Mouse (Mus musculus) midbrain, postnatal 0 days (tissue): ENCODE results near the gene Taar6. TPM values are rescaled to one million over a fixed set of nuclear protein-coding genes. Genes with fewer than 3 reads are reported as not detected.

Experiments
- ATAC-seq: fragments of 200-750 bp; cut with Nextera tagmentation; 2 replicates; pipeline ENCODE4 v1.8.0; 2017; ENCODE audit warnings: moderate number of reproducible peaks, mild to moderate bottlenecking, moderate TSS enrichment, moderate library complexity; ENCODE audit not compliant: low FRiP score
- DNase-seq: peaks from one replicate; pipeline ENCODE4 v3.0.0-alpha.2; 2015; ENCODE audit warnings: low spot score
- H3K27ac ChIP-seq: fragments of 300-500 bp; sonication (generic); 2 replicates; pipeline ENCODE4 v1.5.1; 2014; ENCODE audit warnings: low read depth, mild to moderate bottlenecking, low read length, mixed read lengths
- H3K27me3 ChIP-seq: fragments of 300-500 bp; sonication (generic); 2 replicates; pipeline ENCODE4 v1.6.1; 2014; ENCODE audit warnings: low read length, control low read depth, mixed read lengths; ENCODE audit not compliant: insufficient read depth
- H3K36me3 ChIP-seq: fragments of 300-500 bp; sonication (generic); 2 replicates; pipeline ENCODE4 v1.6.1; 2014; ENCODE audit warnings: low read length, control low read depth, mixed read lengths; ENCODE audit not compliant: insufficient read depth
- H3K4me1 ChIP-seq: fragments of 300-500 bp; sonication (generic); 2 replicates; pipeline ENCODE4 v1.6.1; 2014; ENCODE audit warnings: mild to moderate bottlenecking, control low read depth, antibody characterized with exemption, low read length, mixed read lengths; ENCODE audit not compliant: insufficient read depth
- H3K4me2 ChIP-seq: fragments of 300-500 bp; sonication (generic); 2 replicates; pipeline ENCODE4 v1.6.1; 2014; ENCODE audit warnings: low read depth, mild to moderate bottlenecking, low read length, mixed read lengths; ENCODE audit not compliant: poor library complexity, severe bottlenecking
- H3K4me3 ChIP-seq: fragments of 300-500 bp; sonication (generic); 2 replicates; pipeline ENCODE4 v1.5.1; 2014; ENCODE audit warnings: low read depth, mild to moderate bottlenecking, low read length, moderate library complexity
- H3K9ac ChIP-seq: fragments of 300-500 bp; sonication (generic); replicated peaks from 2 replicates; pipeline ENCODE4 v1.6.1; 2014; ENCODE audit warnings: mild to moderate bottlenecking, low read length, moderate library complexity, mixed read lengths; ENCODE audit not compliant: poor library complexity, severe bottlenecking
- H3K9me3 ChIP-seq: fragments of 300-500 bp; sonication (generic); 2 replicates; pipeline ENCODE4 v1.6.1; 2016; ENCODE audit warnings: low read length, control low read depth
- CTCF ChIP-seq: IDR thresholded peaks from 2 replicates; pipeline ENCODE4 v1.5.1; 2016; ENCODE audit warnings: antibody characterized with exemption, mild to moderate bottlenecking
- WGBS: fragments of 180-500 bp; shearing (Covaris S2); extraction: QIAGEN DNeasy Blood & Tissue Kit; methylation state at CpG from one replicate; pipeline ENCODE4 v1.1.7; 2014; 5-methylcytosine and 5-hydroxymethylcytosine counted together
- polyA plus RNA-seq: library from polyadenylated mRNA; unstranded; fragments of >200 nt; fragmentation: Nextera tagmentation; extraction: Ambion mirVana; gene quantifications from 2 replicates; pipeline ENCODE4 v1.2.1, GENCODE M21; 2015
- total RNA-seq: library from RNA; depleted of rRNA; stranded (reverse); fragments of >200 nt; gene quantifications from 2 replicates; pipeline ENCODE4 v1.2.3, GENCODE M21; 2014; rRNA removed

Gene Taar6
- total and polyA plus RNA-seq, 2 experiments from 2014 or later, result not detected

DNA sequence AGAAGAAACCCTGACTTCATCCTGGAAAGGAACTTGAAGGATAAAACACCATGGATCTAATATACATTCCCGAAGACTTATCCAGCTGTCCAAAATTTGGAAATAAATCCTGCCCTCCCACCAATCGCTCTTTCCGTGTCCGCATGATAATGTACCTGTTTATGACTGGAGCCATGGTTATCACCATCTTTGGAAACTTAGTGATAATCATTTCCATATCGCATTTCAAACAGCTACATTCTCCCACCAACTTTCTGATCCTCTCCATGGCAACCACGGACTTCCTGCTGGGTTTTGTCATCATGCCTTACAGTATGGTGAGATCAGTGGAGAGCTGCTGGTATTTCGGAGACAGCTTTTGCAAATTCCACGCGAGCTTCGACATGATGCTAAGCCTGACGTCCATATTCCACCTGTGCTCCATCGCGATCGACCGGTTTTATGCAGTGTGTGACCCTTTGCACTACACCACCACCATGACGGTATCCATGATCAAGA lies 35.9 kb downstream of the Taar6 start, which contains the start of gene Taar3:
Taar3 (plus strand) TSS at position 51 of the 498 bp plus-strand sequence.
- Histone ChIP-seq H3K9me3 (no peaks in the 10 kb centered on the region), H3K4me3 (no peak within 1 kb of the TSS), H3K4me2 (no peak within 1 kb of the TSS), H3K27ac (no peak within 1 kb of the TSS), H3K4me1 (no peaks in the 10 kb centered on the region; the same call in 1 of the 2 replicates), H3K27me3 (no peaks in the 10 kb centered on the region), H3K9ac (no peak within 1 kb of the TSS), H3K36me3 (no peaks in the 10 kb centered on the region)
- 68% methylated on average over 16 of the region's 16 CpGs for WGBS
- no peak for TF ChIP-seq CTCF
- peak; percentile 21 for DNase-seq
- ATAC-seq, result 0 out of 2 replicates have a peak, but pooled peaks have one; percentile 38

DNA sequence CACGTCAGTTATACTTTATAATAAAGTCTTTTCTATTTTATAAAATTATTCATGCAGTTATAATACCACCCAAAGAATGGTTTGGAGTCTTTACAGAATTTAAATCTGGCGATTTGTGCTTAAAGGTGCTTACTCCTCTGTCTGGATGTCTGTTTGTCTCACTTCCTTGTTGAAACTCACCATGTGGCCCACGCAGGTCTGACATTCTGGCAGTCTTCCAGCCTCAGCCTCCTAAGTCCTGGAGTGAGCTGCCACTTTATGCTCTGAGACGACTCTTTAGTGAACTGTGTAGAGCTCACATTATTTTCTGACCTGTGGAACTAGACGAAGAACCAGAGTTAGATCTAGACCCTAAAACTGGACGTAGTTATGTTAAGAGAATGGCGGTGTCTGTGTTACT lies 37.4 kb downstream of the Taar6 start:
- Histone ChIP-seq H3K36me3 (no peaks in the 10 kb centered on the region), H3K9ac (no peak overlapping the region), H3K27me3 (no peaks in the 10 kb centered on the region), H3K4me2 (no peak overlapping the region), H3K27ac (no peak overlapping the region), H3K4me3 (no peak overlapping the region), H3K4me1 (no peaks in the 10 kb centered on the region; the same call in 1 of the 2 replicates), H3K9me3 (no peaks in the 10 kb centered on the region)
- 58% methylated on average over 7 of the region's 7 CpGs for WGBS
- no peak for ATAC-seq
- no peak for DNase-seq
- TF ChIP-seq CTCF, result no peak

DNA sequence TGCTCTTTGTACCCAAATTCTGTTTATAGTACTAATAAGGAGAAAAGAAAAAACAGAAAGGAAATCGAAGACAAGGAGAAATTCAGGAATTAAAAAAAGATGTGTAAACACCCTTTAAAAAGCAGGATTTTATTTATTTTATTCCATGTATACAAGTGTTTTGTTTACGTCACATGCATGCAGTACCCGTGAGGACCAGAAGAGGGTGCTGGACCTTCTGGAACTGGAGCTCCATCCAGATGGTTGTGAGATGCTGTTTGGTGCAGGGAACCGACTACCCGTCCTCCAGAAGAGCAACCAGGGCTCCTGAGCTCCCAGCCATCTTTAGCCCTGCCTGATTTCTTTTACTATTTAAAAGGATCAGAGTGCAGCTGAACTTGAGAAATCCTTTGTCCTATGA lies 43.0 kb downstream of the Taar6 start:
- Histone ChIP-seq H3K4me2 (no peak overlapping the region), H3K36me3 (no peaks in the 10 kb centered on the region), H3K4me3 (no peak overlapping the region), H3K9me3 (no peaks in the 10 kb centered on the region), H3K9ac (no peak overlapping the region), H3K4me1 (no peaks in the 10 kb centered on the region), H3K27ac (no peak overlapping the region), H3K27me3 (no peaks in the 10 kb centered on the region)
- peak; percentile 43 for TF ChIP-seq CTCF
- 84% methylated on average over 5 of the region's 5 CpGs for WGBS
- no peak for ATAC-seq
- no peak for DNase-seq

DNA sequence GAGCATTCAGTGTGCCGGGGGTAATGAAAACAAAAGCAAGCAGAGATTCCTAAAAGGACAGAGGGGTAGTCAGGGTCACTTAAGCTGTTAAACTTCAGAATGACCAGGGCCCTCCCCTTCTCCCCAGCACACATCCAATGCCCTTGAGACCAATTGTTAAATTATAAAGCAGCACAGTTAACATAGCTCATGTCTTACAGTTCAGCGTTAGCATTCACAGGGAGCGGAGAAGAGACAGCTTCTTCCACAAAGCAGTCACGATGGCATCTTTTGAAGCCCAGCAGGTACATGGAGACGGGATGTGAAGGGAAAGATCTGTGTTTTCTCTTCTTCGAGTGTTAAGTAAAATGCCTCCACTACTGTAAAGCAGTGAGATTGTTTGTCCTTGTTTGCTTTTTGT lies 47.1 kb downstream of the Taar6 start, which contains the start of gene Taar2:
Taar2 (plus strand) TSS at position 261 of the 400 bp plus-strand sequence.
- H3K4me2 ChIP-seq, result peak within 1 kb of the TSS; percentile 26
- H3K9ac ChIP-seq, result no peak within 1 kb of the TSS
- no peak for TF ChIP-seq CTCF
- peak; percentile 15; the same call in 1 of the 2 replicates for ATAC-seq
- H3K4me3 ChIP-seq, result no peak within 1 kb of the TSS
- H3K27me3 ChIP-seq, result no peaks in the 10 kb centered on the region
- H3K9me3 ChIP-seq, result no peaks in the 10 kb centered on the region
- WGBS, result 35% methylated on average over 6 of the region's 6 CpGs
- no peak within 1 kb of the TSS for H3K27ac ChIP-seq
- DNase-seq, result no peak
- H3K4me1 ChIP-seq, result no peaks in the 10 kb centered on the region
- H3K36me3 ChIP-seq, result no peaks in the 10 kb centered on the region

DNA sequence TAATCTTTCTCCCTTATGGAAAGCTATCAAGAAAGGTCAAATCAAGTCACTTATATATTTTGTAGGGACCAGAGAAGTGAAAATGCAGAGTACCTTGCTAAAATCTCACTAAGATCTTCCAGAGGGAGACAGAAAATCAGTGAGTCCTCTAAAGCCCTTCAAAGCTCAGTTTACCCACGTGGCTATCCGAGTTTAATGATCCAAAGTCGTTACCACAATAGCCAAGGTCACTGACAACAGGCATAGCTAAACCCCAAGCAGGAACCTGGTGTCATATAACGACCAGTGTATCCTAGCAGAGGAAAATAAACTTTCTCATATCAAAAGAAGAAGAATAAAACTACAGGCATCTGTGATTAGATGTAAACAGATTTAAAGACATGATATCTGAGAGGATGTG lies 47.8 kb downstream of the Taar6 start:
- ATAC-seq, result no peak
- H3K4me2 ChIP-seq, result no peak overlapping the region
- TF ChIP-seq CTCF, result no peak
- H3K36me3 ChIP-seq, result no peaks in the 10 kb centered on the region
- H3K4me1 ChIP-seq, result no peaks in the 10 kb centered on the region
- no peak for DNase-seq
- 45% methylated on average over 4 of the region's 4 CpGs for WGBS
- H3K4me3 ChIP-seq, result no peak overlapping the region
- H3K9me3 ChIP-seq, result no peaks in the 10 kb centered on the region
- no peak overlapping the region for H3K9ac ChIP-seq
- no peak overlapping the region for H3K27ac ChIP-seq
- H3K27me3 ChIP-seq, result no peaks in the 10 kb centered on the region

Other genes starting within 250 kb of the Taar6 start
- 1,859 and 2,007 TPM in 2 replicates for gene Rps12, start 198.4 kb downstream of the Taar6 start, total RNA-seq
- gene Rps12, start 198.4 kb downstream of the Taar6 start, polyA plus RNA-seq, result 108 and 142 TPM in 2 replicates
- 12.7 and 13.7 TPM in 2 replicates for gene Slc18b1, start 188.7 kb downstream of the Taar6 start, total RNA-seq
- 12.4 TPM in 2 replicates for gene Slc18b1, start 188.7 kb downstream of the Taar6 start, polyA plus RNA-seq
- not detected in 2 replicates for gene Vnn3, start 134.2 kb downstream of the Taar6 start, total RNA-seq
- 0.09 TPM in 1 of 2 replicates, not detected in the other for gene Vnn3, start 134.2 kb downstream of the Taar6 start, polyA plus RNA-seq
- gene Vnn1, start 91.0 kb downstream of the Taar6 start, total RNA-seq, result 0.28 TPM in 1 of 2 replicates, not detected in the other
- 0.67 and 0.83 TPM in 2 replicates for gene Vnn1, start 91.0 kb downstream of the Taar6 start, polyA plus RNA-seq
- gene Taar1, start 65.3 kb downstream of the Taar6 start, total RNA-seq, result not detected in 2 replicates
- gene Taar1, start 65.3 kb downstream of the Taar6 start, polyA plus RNA-seq, result not detected in 2 replicates
- gene Taar2, start 47.1 kb downstream of the Taar6 start, total RNA-seq, result not detected in 2 replicates
- not detected in 2 replicates for gene Taar2, start 47.1 kb downstream of the Taar6 start, polyA plus RNA-seq
- not detected in 2 replicates for gene Taar3, start 36.1 kb downstream of the Taar6 start, total RNA-seq
- gene Taar3, start 36.1 kb downstream of the Taar6 start, polyA plus RNA-seq, result not detected in 2 replicates
- not detected in 2 replicates for gene Taar4, start 25.2 kb downstream of the Taar6 start, total RNA-seq
- gene Taar4, start 25.2 kb downstream of the Taar6 start, polyA plus RNA-seq, result 0.15 TPM in 1 of 2 replicates, not detected in the other
- not detected in 2 replicates for gene Taar5, start 14.9 kb downstream of the Taar6 start, total RNA-seq
- not detected in 2 replicates for gene Taar5, start 14.9 kb downstream of the Taar6 start, polyA plus RNA-seq
- not detected in 2 replicates for gene Taar7a, start 7.8 kb upstream of the Taar6 start, total RNA-seq
- gene Taar7a, start 7.8 kb upstream of the Taar6 start, polyA plus RNA-seq, result not detected in 2 replicates
- gene Taar7b, start 14.3 kb upstream of the Taar6 start, total RNA-seq, result not detected in 2 replicates
- gene Taar7b, start 14.3 kb upstream of the Taar6 start, polyA plus RNA-seq, result not detected in 2 replicates
- gene Taar7d, start 41.6 kb upstream of the Taar6 start, total RNA-seq, result not detected in 2 replicates
- not detected in 2 replicates for gene Taar7d, start 41.6 kb upstream of the Taar6 start, polyA plus RNA-seq
- gene Taar7e, start 52.0 kb upstream of the Taar6 start, total RNA-seq, result not detected in 2 replicates
- gene Taar7e, start 52.0 kb upstream of the Taar6 start, polyA plus RNA-seq, result not detected in 2 replicates
- not detected in 2 replicates for gene Taar7f, start 63.9 kb upstream of the Taar6 start, total RNA-seq
- not detected in 2 replicates for gene Taar7f, start 63.9 kb upstream of the Taar6 start, polyA plus RNA-seq
- not detected in 2 replicates for gene Taar8a, start 90.9 kb upstream of the Taar6 start, total RNA-seq
- not detected in 2 replicates for gene Taar8a, start 90.9 kb upstream of the Taar6 start, polyA plus RNA-seq
- gene Taar8b, start 106.6 kb upstream of the Taar6 start, total RNA-seq, result not detected in 2 replicates
- not detected in 2 replicates for gene Taar8b, start 106.6 kb upstream of the Taar6 start, polyA plus RNA-seq
- not detected in 2 replicates for gene Taar8c, start 116.3 kb upstream of the Taar6 start, total RNA-seq
- gene Taar8c, start 116.3 kb upstream of the Taar6 start, polyA plus RNA-seq, result not detected in 2 replicates
- not detected in 2 replicates for gene Taar9, start 123.9 kb upstream of the Taar6 start, total RNA-seq
- not detected in 2 replicates for gene Taar9, start 123.9 kb upstream of the Taar6 start, polyA plus RNA-seq
- gene Stx7, start 163.7 kb upstream of the Taar6 start, total RNA-seq, result 144 and 180 TPM in 2 replicates
- 349 and 358 TPM in 2 replicates for gene Stx7, start 163.7 kb upstream of the Taar6 start, polyA plus RNA-seq
- 5.1 and 10.8 TPM in 2 replicates for gene Moxd1, start 237.9 kb upstream of the Taar6 start, total RNA-seq
- gene Moxd1, start 237.9 kb upstream of the Taar6 start, polyA plus RNA-seq, result 1.1 and 1.4 TPM in 2 replicates